Mouse (Mus musculus): ENCODE measurements around the gene Plac1. TPM values are rescaled to one million over a fixed set of nuclear protein-coding genes. Genes with fewer than 3 reads are reported as not detected.

The Plac1 gene
- polyA plus RNA-seq, 1 experiment from 2014 or later = not detected

DNA sequence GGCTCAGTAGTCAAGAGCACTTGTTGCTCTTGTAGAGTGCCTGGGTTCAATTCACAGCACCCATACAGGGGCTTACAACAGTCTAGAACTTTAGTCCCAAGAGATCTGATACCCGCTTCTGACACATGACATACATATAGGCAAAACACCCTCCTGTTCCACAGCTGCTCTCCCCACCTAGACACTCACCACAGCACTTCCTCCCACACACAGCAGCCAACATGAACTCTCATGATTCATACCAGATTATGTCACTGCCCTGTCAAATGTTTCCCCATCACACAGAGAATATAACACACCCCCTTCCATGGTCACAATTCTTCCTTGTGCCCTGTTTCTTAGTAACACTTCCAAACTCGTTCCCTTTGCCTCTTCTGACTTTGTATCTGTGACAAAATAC, 71.3 kb downstream of the Plac1 start:
- ATAC-seq (ENCODE audit: low read depth) = no peak
- 78% methylated on average over 2 of the region's 2 CpGs for WGBS
- no peak overlapping the region for H3K9ac ChIP-seq (replicated peaks; ENCODE audit: low read depth, low read length)

DNA sequence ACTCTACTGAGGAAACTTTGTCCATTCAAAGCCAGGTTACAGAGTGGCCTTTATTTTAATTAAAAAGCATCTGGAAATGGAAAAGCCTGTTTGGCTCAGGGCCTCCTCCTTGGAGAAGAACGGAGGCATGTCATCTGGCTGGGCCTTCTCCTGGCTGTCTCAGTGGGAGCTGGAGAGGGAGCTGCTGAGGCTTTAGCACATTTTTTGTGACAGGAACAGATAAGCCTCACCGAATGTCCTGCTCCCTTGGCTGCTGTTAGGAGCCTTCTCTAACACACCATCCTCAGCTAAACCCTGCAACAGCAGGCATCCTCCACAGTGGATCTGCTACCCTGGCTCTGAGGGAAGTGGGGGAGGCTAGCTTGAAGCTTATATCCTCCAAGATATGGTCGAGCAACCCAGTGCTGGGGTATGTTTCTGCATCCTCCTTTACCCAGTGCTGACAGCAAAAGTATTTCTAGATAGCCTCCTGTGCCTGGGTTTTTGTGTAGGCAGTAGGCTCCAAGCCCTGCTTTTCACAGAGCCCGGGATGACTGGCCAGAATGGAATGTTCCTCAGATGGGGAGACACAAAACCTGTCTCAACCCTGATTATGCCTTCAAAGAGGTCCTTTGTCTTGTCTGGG, 72.9 kb downstream of the Plac1 start:
- WGBS = 25% methylated on average over 4 of the region's 4 CpGs
- Histone ChIP-seq H3K4me2 (ENCODE audit: low read depth, low read length) (no peak overlapping the region), H3K27ac (ENCODE audit: low read depth, low read length) (no peak overlapping the region), H3K9ac (replicated peaks; ENCODE audit: low read depth, low read length) (no peak overlapping the region), H3K4me3 (ENCODE audit: low read depth, low read length) (no peak overlapping the region), H3K4me1 (ENCODE audit: control insufficient read depth, insufficient read depth, low read length) (no peaks in the 10 kb centered on the region), H3K9me3 (ENCODE audit: control insufficient read depth, low read length) (no peaks in the 10 kb centered on the region), H3K27me3 (ENCODE audit: control insufficient read depth, insufficient read depth, low read length) (no peaks in the 10 kb centered on the region), H3K36me3 (ENCODE audit: control insufficient read depth, insufficient read depth, low read length) (no peaks in the 10 kb centered on the region)
- ATAC-seq (ENCODE audit: low read depth) = no peak

More for the DNA sequence above, 71.3 kb downstream of the Plac1 start:
- H3K27ac ChIP-seq (ENCODE audit: low read depth, low read length) = no peak overlapping the region
- no peaks in the 10 kb centered on the region for H3K36me3 ChIP-seq (ENCODE audit: control insufficient read depth, insufficient read depth, low read length)
- H3K4me3 ChIP-seq (ENCODE audit: low read depth, low read length) = no peak overlapping the region
- no peaks in the 10 kb centered on the region for H3K4me1 ChIP-seq (ENCODE audit: control insufficient read depth, insufficient read depth, low read length)
- no peak overlapping the region for H3K4me2 ChIP-seq (ENCODE audit: low read depth, low read length)
- no peaks in the 10 kb centered on the region for H3K9me3 ChIP-seq (ENCODE audit: control insufficient read depth, low read length)
- H3K27me3 ChIP-seq (ENCODE audit: control insufficient read depth, insufficient read depth, low read length) = no peaks in the 10 kb centered on the region

GRCm38 (mm10) chrX:53166251-53166900, 73.5 kb downstream of the Plac1 start:
- WGBS = 27% methylated on average over 15 of the region's 15 CpGs
- Histone ChIP-seq H3K4me1 (ENCODE audit: control insufficient read depth, insufficient read depth, low read length) (no peaks in the 10 kb centered on the region), H3K27me3 (ENCODE audit: control insufficient read depth, insufficient read depth, low read length) (no peaks in the 10 kb centered on the region), H3K4me3 (ENCODE audit: low read depth, low read length) (no peak overlapping the region), H3K9ac (replicated peaks; ENCODE audit: low read depth, low read length) (no peak overlapping the region), H3K4me2 (ENCODE audit: low read depth, low read length) (no peak overlapping the region), H3K27ac (ENCODE audit: low read depth, low read length) (no peak overlapping the region), H3K9me3 (ENCODE audit: control insufficient read depth, low read length) (no peaks in the 10 kb centered on the region), H3K36me3 (ENCODE audit: control insufficient read depth, insufficient read depth, low read length) (no peaks in the 10 kb centered on the region)
- no peak for ATAC-seq (ENCODE audit: low read depth)

GRCm38 (mm10) chrX:53162589-53162988, 77.3 kb downstream of the Plac1 start:
- Histone ChIP-seq H3K4me3 (ENCODE audit: low read depth, low read length) (no peak overlapping the region), H3K9ac (replicated peaks; ENCODE audit: low read depth, low read length) (no peak overlapping the region), H3K27me3 (ENCODE audit: control insufficient read depth, insufficient read depth, low read length) (no peaks in the 10 kb centered on the region), H3K4me2 (ENCODE audit: low read depth, low read length) (no peak overlapping the region), H3K4me1 (ENCODE audit: control insufficient read depth, insufficient read depth, low read length) (no peaks in the 10 kb centered on the region), H3K36me3 (ENCODE audit: control insufficient read depth, insufficient read depth, low read length) (no peaks in the 10 kb centered on the region), H3K27ac (ENCODE audit: low read depth, low read length) (no peak overlapping the region), H3K9me3 (ENCODE audit: control insufficient read depth, low read length) (no peaks in the 10 kb centered on the region)
- 65% methylated on average over 4 of the region's 4 CpGs for WGBS
- ATAC-seq (ENCODE audit: low read depth) = no peak

DNA sequence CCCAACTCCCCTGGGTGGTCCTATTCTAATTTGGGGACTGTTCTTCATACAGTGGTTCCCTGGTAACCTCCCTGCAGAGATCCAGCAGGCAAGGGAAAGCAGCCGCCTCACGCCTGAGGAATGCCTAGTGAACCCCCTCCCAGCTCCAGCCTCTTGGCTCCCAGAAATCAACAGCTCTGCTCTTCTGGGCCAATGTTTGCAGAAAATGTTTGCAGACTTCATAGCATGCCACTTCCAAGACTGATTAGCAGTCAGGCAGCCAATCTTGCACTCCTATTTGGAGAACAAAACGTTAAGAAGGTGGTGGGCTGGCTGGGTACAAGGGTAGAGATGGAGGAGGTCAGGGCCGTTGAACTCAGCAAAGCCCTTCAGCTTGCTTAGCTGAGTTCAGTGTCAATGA, 78.3 kb downstream of the Plac1 start:
- Histone ChIP-seq H3K9ac (replicated peaks; ENCODE audit: low read depth, low read length) (no peak overlapping the region), H3K4me3 (ENCODE audit: low read depth, low read length) (no peak overlapping the region), H3K27ac (ENCODE audit: low read depth, low read length) (no peak overlapping the region), H3K4me2 (ENCODE audit: low read depth, low read length) (no peak overlapping the region), H3K9me3 (ENCODE audit: control insufficient read depth, low read length) (no peaks in the 10 kb centered on the region), H3K4me1 (ENCODE audit: control insufficient read depth, insufficient read depth, low read length) (no peaks in the 10 kb centered on the region), H3K36me3 (ENCODE audit: control insufficient read depth, insufficient read depth, low read length) (no peaks in the 10 kb centered on the region), H3K27me3 (ENCODE audit: control insufficient read depth, insufficient read depth, low read length) (no peaks in the 10 kb centered on the region)
- WGBS = 62% methylated on average over 4 of the region's 4 CpGs
- ATAC-seq (ENCODE audit: low read depth) = no peak

DNA sequence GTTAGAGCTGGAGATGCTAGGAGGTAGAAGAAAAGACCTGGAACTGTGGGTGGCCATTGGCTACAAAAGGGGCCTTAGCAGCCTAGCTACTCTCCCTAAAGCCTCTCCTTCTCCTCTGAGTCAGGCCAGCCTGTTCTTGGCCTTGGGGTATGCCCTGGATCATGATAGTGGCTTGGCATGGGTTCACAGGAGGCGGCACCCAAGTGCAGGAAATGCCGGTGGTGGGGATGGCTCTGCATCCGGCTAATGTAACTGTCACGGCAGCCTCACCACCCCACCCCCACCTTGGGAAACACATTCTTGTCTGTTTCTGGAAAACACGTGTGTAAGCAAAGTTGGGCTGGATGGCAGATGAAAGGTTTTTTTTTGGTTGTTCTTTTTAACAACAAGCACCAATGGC, 78.8 kb downstream of the Plac1 start:
- H3K4me2 ChIP-seq (ENCODE audit: low read depth, low read length) = no peak overlapping the region
- ATAC-seq (ENCODE audit: low read depth) = no peak
- H3K27me3 ChIP-seq (ENCODE audit: control insufficient read depth, insufficient read depth, low read length) = no peaks in the 10 kb centered on the region
- H3K9me3 ChIP-seq (ENCODE audit: control insufficient read depth, low read length) = no peaks in the 10 kb centered on the region
- no peaks in the 10 kb centered on the region for H3K36me3 ChIP-seq (ENCODE audit: control insufficient read depth, insufficient read depth, low read length)
- WGBS = 64% methylated on average over 5 of the region's 5 CpGs
- no peak overlapping the region for H3K27ac ChIP-seq (ENCODE audit: low read depth, low read length)
- no peak overlapping the region for H3K9ac ChIP-seq (replicated peaks; ENCODE audit: low read depth, low read length)
- H3K4me1 ChIP-seq (ENCODE audit: control insufficient read depth, insufficient read depth, low read length) = no peaks in the 10 kb centered on the region
- H3K4me3 ChIP-seq (ENCODE audit: low read depth, low read length) = no peak overlapping the region

DNA sequence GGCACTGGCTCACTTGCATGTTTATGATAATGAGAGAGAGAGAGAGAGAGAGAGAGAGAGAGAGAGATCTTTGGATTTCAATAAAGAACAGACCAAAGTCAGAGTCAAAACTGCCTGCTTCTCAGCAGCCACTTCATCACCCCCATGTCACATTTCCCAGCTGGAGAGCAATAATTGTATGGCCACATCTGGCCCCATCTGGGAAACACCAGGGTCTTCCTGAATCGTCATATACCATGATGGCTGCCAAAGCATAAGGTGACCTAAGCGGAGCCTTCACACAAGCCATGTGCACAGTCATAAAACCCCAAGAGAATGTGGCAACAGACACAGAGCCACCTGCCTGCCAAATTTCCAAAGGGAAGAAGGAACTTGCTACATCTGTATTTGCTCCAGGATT, 91.9 kb downstream of the Plac1 start:
- H3K4me3 ChIP-seq (ENCODE audit: low read depth, low read length) = no peak overlapping the region
- H3K9me3 ChIP-seq (ENCODE audit: control insufficient read depth, low read length) = no peaks in the 10 kb centered on the region
- H3K36me3 ChIP-seq (ENCODE audit: control insufficient read depth, insufficient read depth, low read length) = no peaks in the 10 kb centered on the region
- WGBS = 52% methylated on average over 2 of the region's 2 CpGs
- H3K27me3 ChIP-seq (ENCODE audit: control insufficient read depth, insufficient read depth, low read length) = no peaks in the 10 kb centered on the region
- no peak overlapping the region for H3K4me2 ChIP-seq (ENCODE audit: low read depth, low read length)
- no peak; the same call in 1 of the 2 replicates for ATAC-seq (ENCODE audit: low read depth)
- no peak overlapping the region for H3K27ac ChIP-seq (ENCODE audit: low read depth, low read length)
- H3K4me1 ChIP-seq (ENCODE audit: control insufficient read depth, insufficient read depth, low read length) = no peaks in the 10 kb centered on the region
- no peak overlapping the region for H3K9ac ChIP-seq (replicated peaks; ENCODE audit: low read depth, low read length)

- no peaks in the 10 kb centered on the region for H3K36me3 ChIP-seq (ENCODE audit: control insufficient read depth, insufficient read depth, low read length)
- WGBS = 80% methylated on average over 5 of the region's 5 CpGs
- no peak for ATAC-seq (ENCODE audit: low read depth)
- no peak overlapping the region for H3K4me3 ChIP-seq (ENCODE audit: low read depth, low read length)
- H3K27ac ChIP-seq (ENCODE audit: low read depth, low read length) = no peak overlapping the region
- no peak overlapping the region for H3K4me2 ChIP-seq (ENCODE audit: low read depth, low read length)
- H3K9ac ChIP-seq (replicated peaks; ENCODE audit: low read depth, low read length) = no peak overlapping the region
- no peaks in the 10 kb centered on the region for H3K9me3 ChIP-seq (ENCODE audit: control insufficient read depth, low read length)
- no peaks in the 10 kb centered on the region for H3K4me1 ChIP-seq (ENCODE audit: control insufficient read depth, insufficient read depth, low read length)
- no peaks in the 10 kb centered on the region for H3K27me3 ChIP-seq (ENCODE audit: control insufficient read depth, insufficient read depth, low read length)
Measured at GRCm38 (mm10) chrX:53146389-53146917, 93.5 kb downstream of the Plac1 start.

GRCm38 (mm10) chrX:53139641-53140040, 100.3 kb downstream of the Plac1 start:
- 74% methylated on average over 2 of the region's 2 CpGs for WGBS

More at GRCm38 (mm10) chrX:53139641-53140040, 100.3 kb downstream of the Plac1 start:
- Histone ChIP-seq H3K4me3 (ENCODE audit: low read depth, low read length) (no peak overlapping the region), H3K27me3 (ENCODE audit: control insufficient read depth, insufficient read depth, low read length) (no peaks in the 10 kb centered on the region), H3K27ac (ENCODE audit: low read depth, low read length) (no peak overlapping the region), H3K4me1 (ENCODE audit: control insufficient read depth, insufficient read depth, low read length) (no peaks in the 10 kb centered on the region), H3K4me2 (ENCODE audit: low read depth, low read length) (no peak overlapping the region), H3K9ac (replicated peaks; ENCODE audit: low read depth, low read length) (no peak overlapping the region), H3K9me3 (ENCODE audit: control insufficient read depth, low read length) (no peaks in the 10 kb centered on the region), H3K36me3 (ENCODE audit: control insufficient read depth, insufficient read depth, low read length) (no peaks in the 10 kb centered on the region)
- no peak for ATAC-seq (ENCODE audit: low read depth)
